Mouse (Mus musculus): ENCODE measurements at regions not wholly inside any gene's neighbourhood (a gene's known extent, or its start where the extent isn't known, plus 50 kb on each side); places are given as distances from the start of the nearest gene placed in this dataset.

- no peak overlapping the region for H3K4me3 ChIP-seq (ENCODE audit: low read length)
- no peaks in the 10 kb centered on the region for H3K9me3 ChIP-seq (ENCODE audit: control insufficient read depth, low read length)
- ATAC-seq (ENCODE audit: low read depth): peak; percentile 81
- H3K4me1 ChIP-seq (replicated peaks; ENCODE audit: control insufficient read depth, insufficient read depth, low read length): peaks cover 7% of the 10 kb centered on the region; the same call in 1 of the 2 replicates
- H3K36me3 ChIP-seq (ENCODE audit: control insufficient read depth, insufficient read depth, low read length): no peaks in the 10 kb centered on the region
- H3K27ac ChIP-seq (ENCODE audit: low read length): no peak overlapping the region
- no peak overlapping the region for H3K9ac ChIP-seq (ENCODE audit: low read length)
- WGBS: 22% methylated on average over 13 of the region's 13 CpGs
- no peak overlapping the region for H3K4me2 ChIP-seq (ENCODE audit: low read depth, low read length)
- no peaks in the 10 kb centered on the region for H3K27me3 ChIP-seq (ENCODE audit: control insufficient read depth, insufficient read depth, low read depth, low read length)
These were observed 544.7 kb downstream of the Rnf144b start for GRCm38 (mm10) chr13:47666956-47667701.

DNA sequence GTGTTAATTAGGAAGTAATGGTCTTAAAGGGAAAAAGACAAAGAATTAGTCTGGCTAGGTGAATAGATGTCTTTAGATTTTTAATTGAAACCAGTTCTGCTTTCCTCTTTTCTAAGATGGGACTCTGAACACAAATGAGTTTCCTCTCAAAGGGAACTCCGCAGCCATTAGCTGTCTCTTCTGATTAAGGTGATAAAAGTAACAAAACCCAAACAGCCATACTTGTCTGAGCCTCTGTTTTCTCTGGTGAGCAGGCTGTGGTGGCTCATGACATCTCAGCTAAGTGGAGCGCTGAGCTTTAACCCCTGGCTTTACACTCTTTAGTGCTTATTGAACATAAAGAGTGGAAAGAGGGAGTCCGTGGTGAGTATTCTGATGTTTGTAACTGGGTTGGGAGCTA lies 565.7 kb downstream of the Rnf144b start:
- H3K4me1 ChIP-seq (replicated peaks; ENCODE audit: control insufficient read depth, insufficient read depth, low read length): no peaks in the 10 kb centered on the region
- WGBS: 75% methylated on average over 3 of the region's 3 CpGs
- H3K9ac ChIP-seq (ENCODE audit: low read length): no peak overlapping the region
- no peak for ATAC-seq (ENCODE audit: low read depth)
- no peak overlapping the region for H3K4me2 ChIP-seq (ENCODE audit: low read depth, low read length)
- H3K27ac ChIP-seq (ENCODE audit: low read length): no peak overlapping the region
- H3K27me3 ChIP-seq (ENCODE audit: control insufficient read depth, insufficient read depth, low read depth, low read length): no peaks in the 10 kb centered on the region
- H3K36me3 ChIP-seq (ENCODE audit: control insufficient read depth, insufficient read depth, low read length): no peaks in the 10 kb centered on the region
- H3K4me3 ChIP-seq (ENCODE audit: low read length): no peak overlapping the region
- no peaks in the 10 kb centered on the region for H3K9me3 ChIP-seq (ENCODE audit: control insufficient read depth, low read length)

GRCm38 (mm10) chr13:47693815-47694214 lies 567.2 kb upstream of the Id4 start:
- ATAC-seq (ENCODE audit: low read depth): no peak
- Histone ChIP-seq H3K9ac (ENCODE audit: low read length) (no peak overlapping the region), H3K36me3 (ENCODE audit: control insufficient read depth, insufficient read depth, low read length) (no peaks in the 10 kb centered on the region), H3K4me2 (ENCODE audit: low read depth, low read length) (no peak overlapping the region), H3K27ac (ENCODE audit: low read length) (no peak overlapping the region), H3K9me3 (ENCODE audit: control insufficient read depth, low read length) (no peaks in the 10 kb centered on the region), H3K27me3 (ENCODE audit: control insufficient read depth, insufficient read depth, low read depth, low read length) (no peaks in the 10 kb centered on the region), H3K4me1 (replicated peaks; ENCODE audit: control insufficient read depth, insufficient read depth, low read length) (no peaks in the 10 kb centered on the region), H3K4me3 (ENCODE audit: low read length) (no peak overlapping the region)
- WGBS: 63% methylated on average over 14 of the region's 14 CpGs

DNA sequence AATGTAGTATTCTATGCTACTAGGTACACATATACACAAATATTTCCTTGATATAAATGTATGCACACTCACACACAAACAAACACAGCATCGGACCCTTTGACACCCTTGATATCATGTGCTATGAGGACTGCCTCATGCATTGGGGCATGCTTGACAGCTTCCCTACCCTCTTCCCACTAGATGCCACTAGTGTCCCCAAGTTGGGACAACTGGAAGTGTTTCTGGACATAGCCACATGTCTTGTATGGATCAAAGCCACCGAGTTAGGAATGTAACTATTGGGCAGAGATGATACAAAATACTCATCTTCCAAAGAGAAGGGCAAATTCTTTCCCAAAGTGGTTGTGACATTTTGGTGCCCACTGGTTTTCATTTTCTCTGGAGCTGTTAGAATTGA lies 565.2 kb upstream of the Id4 start:
- no peak for ATAC-seq (ENCODE audit: low read depth)
- Histone ChIP-seq H3K9ac (ENCODE audit: low read length) (no peak overlapping the region), H3K36me3 (ENCODE audit: control insufficient read depth, insufficient read depth, low read length) (no peaks in the 10 kb centered on the region), H3K4me1 (replicated peaks; ENCODE audit: control insufficient read depth, insufficient read depth, low read length) (no peaks in the 10 kb centered on the region), H3K4me2 (ENCODE audit: low read depth, low read length) (no peak overlapping the region), H3K9me3 (ENCODE audit: control insufficient read depth, low read length) (no peaks in the 10 kb centered on the region), H3K27me3 (ENCODE audit: control insufficient read depth, insufficient read depth, low read depth, low read length) (no peaks in the 10 kb centered on the region), H3K4me3 (ENCODE audit: low read length) (no peak overlapping the region), H3K27ac (ENCODE audit: low read length) (no peak overlapping the region)
- 62% methylated on average over 2 of the region's 2 CpGs for WGBS

DNA sequence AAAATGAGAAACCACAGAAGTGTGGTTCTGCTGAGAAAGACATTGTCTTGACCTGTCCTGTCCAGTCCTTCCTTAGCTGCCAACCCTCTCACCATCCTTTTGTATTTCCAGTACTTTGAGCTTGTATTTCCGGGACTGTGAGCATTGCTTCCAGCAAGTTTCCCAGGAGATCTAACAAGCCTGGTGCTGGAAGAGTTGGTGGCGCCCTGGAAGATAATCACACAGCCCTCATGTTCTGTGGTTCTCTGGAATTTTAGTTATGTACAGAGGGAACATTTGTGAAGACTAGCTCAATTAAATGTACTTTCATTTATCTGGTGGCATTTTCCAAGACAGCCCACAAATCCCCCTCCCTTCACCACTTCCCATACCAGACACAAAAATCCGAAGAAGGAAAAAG lies 560.5 kb upstream of the Id4 start:
- no peaks in the 10 kb centered on the region for H3K9me3 ChIP-seq (ENCODE audit: control insufficient read depth, low read length)
- H3K9ac ChIP-seq (ENCODE audit: low read length): no peak overlapping the region
- no peaks in the 10 kb centered on the region for H3K27me3 ChIP-seq (ENCODE audit: control insufficient read depth, insufficient read depth, low read depth, low read length)
- 57% methylated on average over 3 of the region's 3 CpGs for WGBS
- no peak overlapping the region for H3K4me2 ChIP-seq (ENCODE audit: low read depth, low read length)
- no peaks in the 10 kb centered on the region for H3K4me1 ChIP-seq (replicated peaks; ENCODE audit: control insufficient read depth, insufficient read depth, low read length)
- no peaks in the 10 kb centered on the region for H3K36me3 ChIP-seq (ENCODE audit: control insufficient read depth, insufficient read depth, low read length)
- no peak overlapping the region for H3K4me3 ChIP-seq (ENCODE audit: low read length)
- no peak for ATAC-seq (ENCODE audit: low read depth)
- H3K27ac ChIP-seq (ENCODE audit: low read length): no peak overlapping the region

GRCm38 (mm10) chr13:47707961-47708609 lies 552.9 kb upstream of the Id4 start:
- no peak overlapping the region for H3K27ac ChIP-seq (ENCODE audit: low read length)
- no peak for ATAC-seq (ENCODE audit: low read depth)
- no peaks in the 10 kb centered on the region for H3K27me3 ChIP-seq (ENCODE audit: control insufficient read depth, insufficient read depth, low read depth, low read length)
- H3K4me2 ChIP-seq (ENCODE audit: low read depth, low read length): no peak overlapping the region
- 85% methylated on average over 18 of the region's 18 CpGs for WGBS
- H3K4me1 ChIP-seq (replicated peaks; ENCODE audit: control insufficient read depth, insufficient read depth, low read length): no peaks in the 10 kb centered on the region
- H3K4me3 ChIP-seq (ENCODE audit: low read length): no peak overlapping the region
- H3K9me3 ChIP-seq (ENCODE audit: control insufficient read depth, low read length): no peaks in the 10 kb centered on the region
- H3K36me3 ChIP-seq (ENCODE audit: control insufficient read depth, insufficient read depth, low read length): no peaks in the 10 kb centered on the region
- no peak overlapping the region for H3K9ac ChIP-seq (ENCODE audit: low read length)

DNA sequence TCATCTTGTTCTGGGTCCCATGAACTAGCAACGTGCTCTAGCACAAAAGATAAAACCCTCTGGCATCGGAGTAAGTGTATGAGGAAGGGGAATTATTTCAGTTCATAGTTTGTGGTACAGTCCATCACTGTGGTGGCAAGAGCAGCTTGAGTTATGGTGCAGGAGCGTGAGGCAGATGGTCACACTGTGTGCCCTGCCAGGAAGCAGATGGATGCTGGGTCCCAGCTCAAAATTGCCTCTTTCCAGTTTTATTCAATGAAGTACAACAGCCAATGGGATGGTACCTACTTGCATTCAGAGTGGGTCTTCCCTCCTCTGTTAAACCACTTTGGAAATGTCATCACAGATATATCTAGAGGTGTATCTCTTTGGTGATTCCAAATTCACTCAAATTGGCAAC lies 551.7 kb upstream of the Id4 start:
- no peaks in the 10 kb centered on the region for H3K9me3 ChIP-seq (ENCODE audit: control insufficient read depth, low read length)
- 82% methylated on average over 3 of the region's 3 CpGs for WGBS
- no peaks in the 10 kb centered on the region for H3K27me3 ChIP-seq (ENCODE audit: control insufficient read depth, insufficient read depth, low read depth, low read length)
- no peak overlapping the region for H3K9ac ChIP-seq (ENCODE audit: low read length)
- no peaks in the 10 kb centered on the region for H3K4me1 ChIP-seq (replicated peaks; ENCODE audit: control insufficient read depth, insufficient read depth, low read length)
- no peak overlapping the region for H3K4me3 ChIP-seq (ENCODE audit: low read length)
- no peaks in the 10 kb centered on the region for H3K36me3 ChIP-seq (ENCODE audit: control insufficient read depth, insufficient read depth, low read length)
- H3K27ac ChIP-seq (ENCODE audit: low read length): no peak overlapping the region
- no peak overlapping the region for H3K4me2 ChIP-seq (ENCODE audit: low read depth, low read length)
- ATAC-seq (ENCODE audit: low read depth): no peak

DNA sequence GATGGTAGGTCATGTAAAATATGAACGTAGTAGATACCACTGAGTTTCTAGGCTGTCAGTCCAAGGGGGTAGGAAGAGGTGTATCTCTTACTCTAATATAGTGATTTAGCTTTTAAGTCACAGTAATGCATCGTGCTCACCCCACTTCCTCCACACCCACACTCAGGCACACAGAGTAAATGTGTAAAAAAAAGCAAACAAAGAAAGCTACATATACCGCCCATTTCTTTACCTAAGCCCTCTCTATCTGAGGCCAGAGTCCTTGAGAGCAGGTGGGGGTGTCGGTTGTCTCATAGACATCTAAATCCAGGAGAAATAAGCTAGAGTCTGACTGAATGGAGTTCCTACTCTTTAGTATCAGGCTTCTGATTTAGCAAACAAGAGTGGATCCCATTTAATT lies 548.5 kb upstream of the Id4 start:
- Histone ChIP-seq H3K27me3 (ENCODE audit: control insufficient read depth, insufficient read depth, low read depth, low read length) (no peaks in the 10 kb centered on the region), H3K9ac (ENCODE audit: low read length) (no peak overlapping the region), H3K4me3 (ENCODE audit: low read length) (no peak overlapping the region), H3K27ac (ENCODE audit: low read length) (no peak overlapping the region), H3K36me3 (ENCODE audit: control insufficient read depth, insufficient read depth, low read length) (no peaks in the 10 kb centered on the region), H3K9me3 (ENCODE audit: control insufficient read depth, low read length) (no peaks in the 10 kb centered on the region), H3K4me1 (replicated peaks; ENCODE audit: control insufficient read depth, insufficient read depth, low read length) (peaks cover 2% of the 10 kb centered on the region; the same call in 1 of the 2 replicates), H3K4me2 (ENCODE audit: low read depth, low read length) (no peak overlapping the region)
- no peak for ATAC-seq (ENCODE audit: low read depth)
- WGBS: 44% methylated on average over 4 of the region's 4 CpGs

GRCm38 (mm10) chr13:47716265-47716664 lies 544.8 kb upstream of the Id4 start:
- H3K9ac ChIP-seq (ENCODE audit: low read length): no peak overlapping the region
- no peaks in the 10 kb centered on the region for H3K36me3 ChIP-seq (ENCODE audit: control insufficient read depth, insufficient read depth, low read length)
- H3K27me3 ChIP-seq (ENCODE audit: control insufficient read depth, insufficient read depth, low read depth, low read length): no peaks in the 10 kb centered on the region
- no peak overlapping the region for H3K4me2 ChIP-seq (ENCODE audit: low read depth, low read length)
- ATAC-seq (ENCODE audit: low read depth): peak; percentile 93
- H3K4me1 ChIP-seq (replicated peaks; ENCODE audit: control insufficient read depth, insufficient read depth, low read length): peaks cover 2% of the 10 kb centered on the region; the same call in 1 of the 2 replicates
- peak overlapping the region; percentile 20; the same call in 1 of the 2 replicates for H3K27ac ChIP-seq (ENCODE audit: low read length)
- H3K4me3 ChIP-seq (ENCODE audit: low read length): no peak overlapping the region
- H3K9me3 ChIP-seq (ENCODE audit: control insufficient read depth, low read length): no peaks in the 10 kb centered on the region
- 27% methylated on average over 4 of the region's 4 CpGs for WGBS

Measured in lung, embryonic 16.5 days (tissue).